Mouse (Mus musculus) spleen, adult 2 months (tissue): ENCODE measurements at regions not wholly inside any gene's neighbourhood (a gene's known extent, or its start where the extent isn't known, plus 50 kb on each side); places are given as distances from the start of the nearest gene placed in this dataset.

ENCODE experiments used
- CTCF ChIP-seq: fragments of 200-500 bp; IDR thresholded peaks from 2 replicates; pipeline ENCODE4 v1.5.1; 2011; ENCODE audit warnings: mild to moderate bottlenecking, inconsistent platforms; ENCODE audit not compliant: insufficient read depth, insufficient read length, insufficient replicate concordance; ENCODE audit errors: extremely low read depth
- POLR2A ChIP-seq: fragments of 200-500 bp; IDR thresholded peaks from 2 replicates; pipeline ENCODE4 v1.6.1; 2011; ENCODE audit warnings: low read depth, low read length, inconsistent platforms

DNA sequence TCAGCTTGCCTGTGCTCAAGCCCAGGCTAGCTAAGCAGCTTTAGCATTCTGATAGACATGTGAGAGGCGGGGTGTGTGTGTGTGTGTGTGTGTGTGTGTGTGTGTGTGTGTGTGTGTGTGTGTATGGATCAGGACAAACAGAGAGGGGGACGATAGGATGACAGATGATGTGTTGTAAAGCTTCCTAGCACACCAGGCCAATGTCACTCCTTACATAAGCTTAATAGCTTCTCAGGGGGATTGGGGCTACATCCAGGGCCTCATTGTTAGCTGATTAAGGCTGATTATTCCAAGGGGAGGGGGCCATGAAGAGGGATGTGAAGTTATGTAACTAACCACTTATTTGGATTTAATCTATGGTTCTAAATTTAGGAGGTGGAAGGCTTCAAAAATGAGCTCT is 76.9 kb downstream of the Lsm3 start:
- TF ChIP-seq CTCF (no peak), POLR2A (no peak)
